Mouse (Mus musculus) liver, adult 2 months (tissue): ENCODE measurements around the gene Elobl.

Source experiments
- CTCF ChIP-seq: fragments of 200-500 bp; IDR thresholded peaks from 2 replicates; pipeline ENCODE4 v1.5.1; 2011; ENCODE audit warnings: low read depth, low read length, control low read depth
- POLR2A ChIP-seq: fragments of 200-500 bp; IDR thresholded peaks from 2 replicates; pipeline ENCODE4 v1.6.1; 2011; ENCODE audit warnings: low read length, control low read depth; ENCODE audit not compliant: insufficient read depth; ENCODE audit errors: extremely low read depth

GRCm38 (mm10) chr11:88977188-88977587 lies 10.5 kb upstream of the Elobl start:
- no peak for TF ChIP-seq CTCF
- TF ChIP-seq POLR2A: no peak
